Mouse (Mus musculus): ENCODE results near the gene Clcnka. TPM values are rescaled to one million over a fixed set of nuclear protein-coding genes. Genes with fewer than 3 reads are reported as not detected.
A peak's percentile ranks its signal among the peaks of the same experiment; 100 is the strongest.

Gene Clcnka
- polyA plus RNA-seq, 1 experiment from 2014 or later, result 0.06 TPM

- Histone ChIP-seq H3K4me1 (replicated peaks) (peaks cover 8% of the 10 kb centered on the region), H3K36me3 (no peaks in the 10 kb centered on the region), H3K27me3 (peaks cover 65% of the 10 kb centered on the region), H3K27ac (no peak within 1 kb of the TSS), H3K9me3 (replicated peaks) (no peaks in the 10 kb centered on the region), H3K9ac (peak within 1 kb of the TSS; percentile 62), H3K4me2 (peak within 1 kb of the TSS; percentile 96), H3K4me3 (peak within 1 kb of the TSS; percentile 58)
- ATAC-seq (replicated peaks; ENCODE audit: insufficient number of reproducible peaks, insufficient read depth, low FRiP score, low read depth), result 0 out of 2 replicates have a peak, but pooled peaks have one; percentile 17
- WGBS, result 2% methylated on average over 67 of the region's 71 CpGs
Measured at GRCm38 (mm10) chr4:141367997-141368791, 30.3 kb downstream of the Clcnka start, which contains the start of gene Fam131c. Gene Fam131c, plus strand, starts transcription at chr4:141368220.

- no peak for ATAC-seq (replicated peaks; ENCODE audit: insufficient number of reproducible peaks, insufficient read depth, low FRiP score, low read depth)
- Histone ChIP-seq H3K9ac (no peak overlapping the region), H3K4me2 (no peak overlapping the region), H3K27ac (no peak overlapping the region), H3K4me3 (no peak overlapping the region), H3K9me3 (replicated peaks) (no peaks in the 10 kb centered on the region), H3K4me1 (replicated peaks) (peaks cover 13% of the 10 kb centered on the region), H3K36me3 (no peaks in the 10 kb centered on the region), H3K27me3 (peaks cover 66% of the 10 kb centered on the region)
- WGBS, result 55% methylated on average over 7 of the region's 7 CpGs
Measured at GRCm38 (mm10) chr4:141365876-141366275, 32.6 kb downstream of the Clcnka start.

GRCm38 (mm10) chr4:141365126-141365525 lies 33.4 kb downstream of the Clcnka start:
- no peak overlapping the region for H3K4me2 ChIP-seq
- no peak overlapping the region for H3K9ac ChIP-seq
- H3K36me3 ChIP-seq, result no peaks in the 10 kb centered on the region
- no peak for ATAC-seq (replicated peaks; ENCODE audit: insufficient number of reproducible peaks, insufficient read depth, low FRiP score, low read depth)
- H3K9me3 ChIP-seq (replicated peaks), result no peaks in the 10 kb centered on the region
- H3K27me3 ChIP-seq, result peaks cover 61% of the 10 kb centered on the region
- no peak overlapping the region for H3K4me3 ChIP-seq
- 62% methylated on average over 8 of the region's 8 CpGs for WGBS
- peaks cover 13% of the 10 kb centered on the region for H3K4me1 ChIP-seq (replicated peaks)
- no peak overlapping the region for H3K27ac ChIP-seq

GRCm38 (mm10) chr4:141362937-141363548 lies 35.5 kb downstream of the Clcnka start:
- no peak overlapping the region for H3K9ac ChIP-seq
- WGBS, result 25% methylated on average over 11 of the region's 11 CpGs
- H3K36me3 ChIP-seq, result no peaks in the 10 kb centered on the region
- H3K4me2 ChIP-seq, result no peak overlapping the region
- H3K27ac ChIP-seq, result no peak overlapping the region
- peaks cover 8% of the 10 kb centered on the region for H3K4me1 ChIP-seq (replicated peaks)
- peaks cover 47% of the 10 kb centered on the region for H3K27me3 ChIP-seq
- H3K9me3 ChIP-seq (replicated peaks), result no peaks in the 10 kb centered on the region
- no peak overlapping the region for H3K4me3 ChIP-seq
- ATAC-seq (replicated peaks; ENCODE audit: insufficient number of reproducible peaks, insufficient read depth, low FRiP score, low read depth), result no peak

GRCm38 (mm10) chr4:141360846-141361245 lies 37.7 kb downstream of the Clcnka start:
- H3K27ac ChIP-seq, result no peak overlapping the region
- 39% methylated on average over 7 of the region's 7 CpGs for WGBS
- no peak overlapping the region for H3K4me2 ChIP-seq
- peaks cover 26% of the 10 kb centered on the region for H3K27me3 ChIP-seq
- no peak overlapping the region for H3K9ac ChIP-seq
- H3K36me3 ChIP-seq, result no peaks in the 10 kb centered on the region
- H3K4me3 ChIP-seq, result no peak overlapping the region
- no peak for ATAC-seq (replicated peaks; ENCODE audit: insufficient number of reproducible peaks, insufficient read depth, low FRiP score, low read depth)
- peaks cover 4% of the 10 kb centered on the region; the same call in 1 of the 2 replicates for H3K4me1 ChIP-seq (replicated peaks)
- H3K9me3 ChIP-seq (replicated peaks), result no peaks in the 10 kb centered on the region

- Histone ChIP-seq H3K4me3 (no peak overlapping the region), H3K36me3 (no peaks in the 10 kb centered on the region), H3K27me3 (peaks cover 10% of the 10 kb centered on the region; the same call in 1 of the 2 replicates), H3K9ac (no peak overlapping the region), H3K9me3 (replicated peaks) (no peaks in the 10 kb centered on the region), H3K4me1 (replicated peaks) (peaks cover 4% of the 10 kb centered on the region; the same call in 1 of the 2 replicates), H3K4me2 (no peak overlapping the region), H3K27ac (no peak overlapping the region)
- 78% methylated on average over 6 of the region's 6 CpGs for WGBS
- ATAC-seq (replicated peaks; ENCODE audit: insufficient number of reproducible peaks, insufficient read depth, low FRiP score, low read depth), result no peak
Measured at GRCm38 (mm10) chr4:141359222-141359621, 39.3 kb downstream of the Clcnka start.

- H3K4me1 ChIP-seq (replicated peaks), result peaks cover 8% of the 10 kb centered on the region
- no peak for ATAC-seq (replicated peaks; ENCODE audit: insufficient number of reproducible peaks, insufficient read depth, low FRiP score, low read depth)
- no peak overlapping the region for H3K4me3 ChIP-seq
- H3K36me3 ChIP-seq, result no peaks in the 10 kb centered on the region
- no peaks in the 10 kb centered on the region for H3K9me3 ChIP-seq (replicated peaks)
- H3K27me3 ChIP-seq, result 0 out of 2 replicates have a peak, but pooled peaks cover 3% of the 10 kb centered on the region
- H3K4me2 ChIP-seq, result no peak overlapping the region
- no peak overlapping the region for H3K9ac ChIP-seq
- no peak overlapping the region for H3K27ac ChIP-seq
Measured at GRCm38 (mm10) chr4:141357811-141358210, 40.7 kb downstream of the Clcnka start.

- H3K9me3 ChIP-seq (replicated peaks), result no peaks in the 10 kb centered on the region
- H3K9ac ChIP-seq, result no peak overlapping the region
- 0 out of 2 replicates have a peak, but pooled peaks have one; percentile 21 for ATAC-seq (replicated peaks; ENCODE audit: insufficient number of reproducible peaks, insufficient read depth, low FRiP score, low read depth)
- peaks cover 7% of the 10 kb centered on the region; the same call in 1 of the 2 replicates for H3K4me1 ChIP-seq (replicated peaks)
- 0 out of 2 replicates have a peak overlapping the region, but pooled peaks have one; percentile 7 for H3K27ac ChIP-seq
- no peaks in the 10 kb centered on the region for H3K36me3 ChIP-seq
- no peaks in the 10 kb centered on the region for H3K27me3 ChIP-seq
- H3K4me2 ChIP-seq, result no peak overlapping the region
- no peak overlapping the region for H3K4me3 ChIP-seq
- 66% methylated on average over 8 of the region's 8 CpGs for WGBS
Measured at GRCm38 (mm10) chr4:141353868-141354267, 44.7 kb downstream of the Clcnka start.

GRCm38 (mm10) chr4:141352986-141353385 lies 45.5 kb downstream of the Clcnka start:
- Histone ChIP-seq H3K9me3 (replicated peaks) (no peaks in the 10 kb centered on the region), H3K4me3 (no peak overlapping the region), H3K27me3 (no peaks in the 10 kb centered on the region), H3K4me1 (replicated peaks) (peaks cover 10% of the 10 kb centered on the region), H3K36me3 (no peaks in the 10 kb centered on the region), H3K4me2 (no peak overlapping the region), H3K27ac (no peak overlapping the region), H3K9ac (no peak overlapping the region)
- ATAC-seq (replicated peaks; ENCODE audit: insufficient number of reproducible peaks, insufficient read depth, low FRiP score, low read depth), result no peak
- 79% methylated on average over 5 of the region's 5 CpGs for WGBS

- H3K27ac ChIP-seq, result no peak overlapping the region
- ATAC-seq (replicated peaks; ENCODE audit: insufficient number of reproducible peaks, insufficient read depth, low FRiP score, low read depth), result no peak
- 65% methylated on average over 7 of the region's 7 CpGs for WGBS
Measured at GRCm38 (mm10) chr4:141351972-141352371, 46.6 kb downstream of the Clcnka start.

GRCm38 (mm10) chr4:141350015-141350414 lies 48.5 kb downstream of the Clcnka start:
- H3K4me1 ChIP-seq (replicated peaks), result peaks cover 18% of the 10 kb centered on the region
- H3K27ac ChIP-seq, result no peak overlapping the region
- 76% methylated on average over 12 of the region's 12 CpGs for WGBS
- no peak overlapping the region for H3K4me2 ChIP-seq
- no peaks in the 10 kb centered on the region for H3K36me3 ChIP-seq
- no peaks in the 10 kb centered on the region for H3K9me3 ChIP-seq (replicated peaks)
- ATAC-seq (replicated peaks; ENCODE audit: insufficient number of reproducible peaks, insufficient read depth, low FRiP score, low read depth), result no peak
- H3K9ac ChIP-seq, result no peak overlapping the region
- no peak overlapping the region for H3K4me3 ChIP-seq
- H3K27me3 ChIP-seq, result no peaks in the 10 kb centered on the region

More at GRCm38 (mm10) chr4:141351972-141352371, 46.6 kb downstream of the Clcnka start:
- H3K4me3 ChIP-seq, result no peak overlapping the region
- no peaks in the 10 kb centered on the region for H3K9me3 ChIP-seq (replicated peaks)
- no peaks in the 10 kb centered on the region for H3K36me3 ChIP-seq
- no peak overlapping the region for H3K4me2 ChIP-seq
- H3K4me1 ChIP-seq (replicated peaks), result peaks cover 18% of the 10 kb centered on the region
- H3K27me3 ChIP-seq, result no peaks in the 10 kb centered on the region
- no peak overlapping the region for H3K9ac ChIP-seq
